Mouse (Mus musculus): Measurements from ENCODE around the gene Lat.
"Not testable (repeated sequence)": the region's sequence is repeated elsewhere in the genome, so short reads cannot be mapped to it uniquely, and the experiment has no call there.

Lat gene

DNA sequence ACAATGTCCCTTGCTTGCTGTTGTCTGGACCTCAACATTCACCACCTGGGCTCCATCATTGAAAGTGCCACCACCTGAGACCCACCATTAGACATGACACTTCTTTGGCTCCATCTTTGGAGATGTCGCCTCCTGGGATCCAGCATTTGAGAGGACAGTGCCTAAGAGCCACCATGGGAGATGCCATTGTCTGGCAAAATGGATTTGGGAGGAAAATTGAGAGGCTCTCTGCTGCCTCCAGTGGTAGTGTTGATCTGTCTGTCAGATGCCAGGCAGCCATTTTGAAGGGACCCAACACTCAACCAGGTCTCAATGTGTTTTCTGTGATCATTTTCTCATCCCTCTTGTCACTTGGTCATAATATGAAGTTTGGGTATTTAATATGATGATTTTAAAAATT is 33.8 kb downstream of the Lat start:
- peak; percentile 68 for DNase-seq (ENCODE audit: low read depth, low spot score)

GRCm38 (mm10) chr7:126332691-126333090 is 36.7 kb downstream of the Lat start:
- peak; percentile 45 for DNase-seq (ENCODE audit: low read depth, low spot score)

DNA sequence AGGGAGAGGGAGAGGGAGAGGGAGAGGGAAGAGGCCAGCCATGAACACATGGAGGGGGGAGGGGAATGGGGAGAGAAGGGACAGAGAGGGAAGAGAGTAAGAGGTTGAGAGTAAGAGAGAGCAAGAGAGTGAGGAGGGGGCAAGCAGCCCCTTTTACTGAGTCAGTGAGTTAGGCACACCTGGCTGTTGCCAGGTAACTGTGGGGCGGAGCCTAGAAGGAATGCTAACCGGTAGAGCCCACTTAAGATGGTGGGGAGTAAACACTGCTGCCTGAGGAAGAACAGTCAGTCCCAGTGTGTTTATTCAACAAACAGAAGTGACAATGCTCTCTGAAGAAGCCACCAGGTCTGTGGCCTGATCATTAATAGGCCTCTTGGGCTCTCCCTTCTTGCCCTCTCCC is 38.7 kb downstream of the Lat start:
- DNase-seq (ENCODE audit: low read depth, low spot score) = peak; percentile 29

- no peak for DNase-seq (ENCODE audit: low read depth, low spot score)
Observed at GRCm38 (mm10) chr7:126329907-126330645, 39.3 kb downstream of the Lat start.

- DNase-seq (ENCODE audit: low read depth, low spot score) = not testable (repeated sequence)
Observed at GRCm38 (mm10) chr7:126328848-126329247, 40.5 kb downstream of the Lat start.

DNA sequence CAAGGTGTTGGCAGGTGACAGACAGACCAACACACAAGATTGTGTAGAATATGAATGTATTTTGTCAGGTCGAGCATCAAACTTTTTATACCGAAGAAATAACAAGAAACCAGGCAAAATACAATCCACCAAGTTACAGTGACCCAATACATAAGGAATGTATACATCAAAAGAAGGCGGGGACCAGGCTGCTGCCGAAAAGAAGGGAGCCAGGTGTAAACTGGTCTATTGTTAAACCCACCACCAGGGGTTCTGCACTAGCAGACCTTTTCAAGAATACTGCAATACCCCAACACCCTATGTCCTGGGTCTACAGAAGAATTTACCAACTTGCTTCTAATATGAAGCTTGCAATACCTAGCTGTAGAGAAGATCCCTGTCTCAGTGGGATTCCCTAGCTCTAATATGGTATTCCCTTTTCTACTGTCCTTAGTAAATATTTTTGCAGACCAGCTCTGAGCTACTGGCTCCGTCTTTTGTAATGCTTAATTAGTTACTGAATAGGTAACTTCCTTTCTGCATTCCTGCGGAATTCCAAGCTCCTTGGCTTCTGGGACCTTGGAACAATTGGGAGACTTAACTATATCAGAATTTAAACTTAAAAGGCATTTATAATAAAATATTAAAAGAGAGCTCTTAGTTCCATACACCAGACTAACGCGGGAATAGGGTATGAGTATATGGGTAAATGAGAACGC is 43.6 kb downstream of the Lat start:
- DNase-seq (ENCODE audit: low read depth, low spot score) = peak; percentile 74

DNA sequence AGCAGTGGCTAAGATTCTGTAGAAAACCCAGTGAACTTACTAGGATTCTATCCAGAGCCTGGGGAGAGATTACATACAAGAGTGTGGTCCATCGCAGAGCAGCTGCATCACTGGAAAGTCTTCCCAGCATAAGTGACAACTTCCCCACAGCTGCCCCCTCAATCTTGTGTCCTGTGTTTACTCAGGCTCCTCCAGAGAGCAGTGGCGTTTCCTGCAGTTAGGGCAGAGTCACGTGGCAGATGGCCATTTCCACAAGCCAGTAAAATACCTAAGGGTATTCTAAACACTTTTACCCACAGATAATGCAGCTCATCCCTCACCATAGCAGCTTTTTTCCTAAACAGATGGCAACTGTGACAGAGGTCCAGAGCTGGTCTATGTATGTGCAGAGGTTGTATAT is 44.6 kb downstream of the Lat start:
- DNase-seq (ENCODE audit: low read depth, low spot score) = no peak

- DNase-seq (ENCODE audit: low read depth, low spot score) = peak; percentile 87
Observed at GRCm38 (mm10) chr7:126323729-126324128, 45.6 kb downstream of the Lat start.

DNA sequence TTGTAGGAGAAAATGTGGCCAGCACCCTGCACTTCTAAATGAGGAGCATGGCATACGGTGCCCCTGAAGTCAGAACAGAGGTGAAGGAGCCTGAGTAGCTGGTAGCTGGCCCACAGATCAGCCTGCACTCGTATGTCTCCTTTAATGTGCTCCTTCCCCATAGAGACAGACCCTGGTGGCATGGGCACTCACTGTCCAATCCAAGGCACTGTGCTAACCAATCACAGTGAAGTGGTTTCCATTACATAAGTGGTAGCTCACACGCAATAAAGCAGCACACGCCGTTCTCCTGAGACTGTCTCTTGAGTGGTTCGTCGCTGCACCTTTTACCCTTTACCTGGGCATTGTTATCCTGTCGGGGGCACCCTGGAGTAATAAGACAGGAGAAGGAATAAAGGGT is 55.1 kb downstream of the Lat start:
- no peak for DNase-seq (ENCODE audit: low read depth, low spot score)

Data from ZHBTc4 (cell line).